In genomic region chr12:70696256-70696655, GRCm38 (mm10) we compare ENCODE assay signal across 20 mouse cellular contexts.
DNase-seq lines count a peak whose midpoint lies in the region.
"Had no signal": no experiment of that assay in that cellular context is flagged by ENCODE, and none has a peak within 500 bp of the region (broad histone marks: within the 10 kb centered on the region; RNA-seq: fewer than 3 reads in every experiment).

No protein-coding gene starts in this region.

- peak; percentile 58 to 78 for DNase-seq in frontal cortex, adult 2 months (ENCODE audit: extremely low spot score in 1 of 2, low spot score in 1 of 2)
- DNase-seq in frontal cortex, postnatal 10 days (ENCODE audit: low spot score in 2 of 2) = no peak
- DNase-seq in right cerebral cortex, adult 18-20 months = peak; percentile 79
- no peak for DNase-seq in right cerebral cortex, postnatal 14 days
- DNase-seq in frontal cortex, postnatal 36 days (ENCODE audit: low spot score in 2 of 2) = peak; percentile 65 to 73
- no peak for DNase-seq in lung, postnatal 10 days
- no peak for DNase-seq in layer of hippocampus, postnatal 36 days
- DNase-seq: adrenal gland, postnatal 14 days; cerebellum, adult 11-12 months; cerebellum, adult 9-11 months; embryo, embryonic 11 days; gastrocnemius, postnatal 14 days; heart, adult 18-20 months; heart, postnatal 4 days; kidney, adult 8-10 months; kidney, postnatal 4 days; lung, postnatal 36 days; midbrain, embryonic 14.5 days; thymus, adult 18-20 months; thymus, postnatal 25 days had no signal

Comparison
In these comparisons a context has a peak if more than half of its experiments do, and no peak if none do; other contexts are left out.
1. DNase-seq: peak in frontal cortex, adult 2 months (2 of 2), right cerebral cortex, adult 18-20 months (single experiment) and frontal cortex, postnatal 36 days (2 of 2); none in frontal cortex, postnatal 10 days (0 of 2), right cerebral cortex, postnatal 14 days (single experiment), lung, postnatal 10 days (single experiment) and layer of hippocampus, postnatal 36 days (0 of 2).